Mouse (Mus musculus) CD4-positive, CD25-positive, alpha-beta regulatory T cell (primary cell): Measurements from ENCODE around the gene E130311K13Rik. TPM values are rescaled to one million over a fixed set of nuclear protein-coding genes. Genes with fewer than 3 reads are reported as not detected.

Experiments
- polyA plus RNA-seq: library from polyadenylated mRNA; unstranded; fragments of 100-300 nt; shearing (Covaris generic); gene quantifications from one replicate; pipeline ENCODE4 v1.2.1, GENCODE M21; 2017

E130311K13Rik gene
- 11.9 TPM for polyA plus RNA-seq

GRCm38 (mm10) chr3:63928878-63929859 lies at the start of gene E130311K13Rik:
Gene E130311K13Rik, minus strand, starts transcription at chr3:63929472.

GRCm38 (mm10) chr3:63975955-63976908 lies 47.0 kb upstream of the E130311K13Rik start, which contains the start of gene Gmps:
Gene Gmps, plus strand, starts transcription at chr3:63976106.

DNA sequence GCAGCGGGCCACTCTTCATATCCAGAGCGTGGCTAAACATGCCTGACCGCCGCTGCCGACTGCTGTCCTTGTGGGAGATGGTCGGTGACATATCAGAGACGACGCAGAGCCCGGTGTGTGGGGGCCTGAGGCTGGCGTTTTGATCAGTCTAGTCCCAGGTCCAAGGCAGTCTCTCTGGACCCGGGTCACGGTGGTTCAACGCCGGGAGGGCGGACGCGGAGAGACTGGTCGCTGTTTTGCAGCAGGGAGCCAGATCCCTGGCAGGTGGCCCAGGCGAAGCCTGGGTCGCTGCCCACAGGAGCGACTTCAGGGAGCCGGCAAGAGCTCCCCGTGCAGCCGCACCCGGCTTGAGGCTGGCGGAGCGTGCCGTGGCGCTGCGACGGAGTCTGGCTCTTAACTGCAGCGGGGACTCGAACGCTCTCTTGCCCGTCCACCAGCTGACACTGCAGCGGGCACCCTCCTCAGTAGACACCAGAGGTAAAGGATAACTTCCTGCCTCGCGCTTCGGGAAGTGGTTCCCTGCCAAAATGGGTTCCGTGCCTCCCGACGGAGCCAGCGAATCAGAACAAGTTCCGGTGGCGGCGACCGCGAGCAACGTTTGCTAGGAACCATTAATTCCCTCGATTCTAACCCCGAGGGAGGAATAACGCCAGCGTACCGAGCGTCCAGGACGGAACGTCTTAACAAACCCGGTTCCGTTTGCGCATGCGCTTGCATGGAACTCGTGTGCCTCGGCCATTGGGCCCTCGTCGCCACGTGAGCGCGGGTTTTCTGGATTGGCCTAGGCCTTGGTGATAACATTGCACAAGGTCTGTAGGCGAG lies 35.0 kb upstream of the E130311K13Rik start, which contains the start of gene Slc33a1:
Gene Slc33a1, minus strand, starts transcription at position 669 of the 822 bp plus-strand sequence.

DNA sequence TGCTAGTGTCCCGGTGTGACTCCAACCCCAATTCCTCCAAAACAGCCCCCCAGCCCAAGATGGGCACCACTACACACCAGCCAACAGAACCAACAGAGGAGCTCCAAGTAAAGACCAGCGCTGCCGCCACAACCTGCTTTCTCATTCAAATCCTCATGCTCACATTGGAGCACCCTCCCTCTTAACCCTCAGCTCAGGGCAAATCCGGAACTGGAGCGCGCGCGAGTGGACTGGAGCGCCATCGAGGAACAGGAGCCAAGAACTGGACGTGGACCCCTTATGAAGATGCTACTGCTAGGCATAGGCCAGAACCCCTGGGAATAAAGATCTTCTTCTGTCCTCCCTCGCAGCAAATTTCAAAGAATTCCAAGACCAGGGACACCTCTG lies 30.0 kb downstream of the E130311K13Rik start, which contains the start of gene Plch1:
Gene Plch1, minus strand, starts transcription at position 164 of the 387 bp plus-strand sequence.

Other genes starting within 250 kb of the E130311K13Rik start
- gene Plch1, start 30.0 kb downstream of the E130311K13Rik start, polyA plus RNA-seq = not detected
- 19.4 TPM for gene Slc33a1, start 35.3 kb upstream of the E130311K13Rik start, polyA plus RNA-seq
- 23.6 TPM for gene Gmps, start 46.6 kb upstream of the E130311K13Rik start, polyA plus RNA-seq
- gene Vmn2r1, start 152.1 kb upstream of the E130311K13Rik start, polyA plus RNA-seq = 0.04 TPM
- gene Vmn2r2, start 212.5 kb upstream of the E130311K13Rik start, polyA plus RNA-seq = 0.08 TPM